Mouse (Mus musculus) hindbrain, embryonic 11.5 days (tissue): ENCODE measurements around the gene Lgi1. TPM values are rescaled to one million over a fixed set of nuclear protein-coding genes. Genes with fewer than 3 reads are reported as not detected.

Experiments
- ATAC-seq: fragments of 200-750 bp; cut with Nextera tagmentation; 2 replicates; pipeline ENCODE4 v1.8.0; 2017; ENCODE audit warnings: mild to moderate bottlenecking, moderate TSS enrichment, moderate library complexity; ENCODE audit not compliant: low FRiP score
- DNase-seq: peaks from one replicate; pipeline ENCODE4 v3.0.0-alpha.2; 2015; ENCODE audit warnings: low spot score
- H3K27ac ChIP-seq: fragments of 300-500 bp; sonication (generic); 2 replicates; pipeline ENCODE4 v1.5.1; 2014; ENCODE audit warnings: mild to moderate bottlenecking, low read depth, low read length
- H3K27me3 ChIP-seq: fragments of 300-500 bp; sonication (generic); 2 replicates; pipeline ENCODE4 v1.6.1; 2014; ENCODE audit warnings: mild to moderate bottlenecking, low read length, moderate library complexity, mixed read lengths; ENCODE audit not compliant: control insufficient read depth, insufficient read depth
- H3K36me3 ChIP-seq: fragments of 300-500 bp; sonication (generic); 2 replicates; pipeline ENCODE4 v1.6.1; 2014; ENCODE audit warnings: mild to moderate bottlenecking, low read length, moderate library complexity, mixed read lengths; ENCODE audit not compliant: control insufficient read depth, insufficient read depth
- H3K4me1 ChIP-seq: fragments of 300-500 bp; sonication (generic); replicated peaks from 2 replicates; pipeline ENCODE4 v1.6.1; 2014; ENCODE audit warnings: low read length, mixed read lengths; ENCODE audit not compliant: control insufficient read depth, insufficient read depth
- H3K4me2 ChIP-seq: fragments of 300-500 bp; sonication (generic); replicated peaks from 2 replicates; pipeline ENCODE4 v1.6.1; 2014; ENCODE audit warnings: mild to moderate bottlenecking, low read depth, low read length
- H3K4me3 ChIP-seq: fragments of 300-500 bp; sonication (generic); 2 replicates; pipeline ENCODE4 v1.5.1; 2014; ENCODE audit warnings: low read depth, low read length
- H3K9ac ChIP-seq: fragments of 300-500 bp; sonication (generic); 2 replicates; pipeline ENCODE4 v1.6.1; 2014; ENCODE audit warnings: low read depth, low read length
- H3K9me3 ChIP-seq: fragments of 300-500 bp; sonication (generic); 2 replicates; pipeline ENCODE4 v1.6.1; 2016; ENCODE audit warnings: low read length; ENCODE audit not compliant: control insufficient read depth
- WGBS: fragments of 180-500 bp; shearing (Covaris S2); extraction: QIAGEN DNeasy Blood & Tissue Kit; methylation state at CpG from one replicate; pipeline ENCODE4 v1.1.7; 2014; 5-methylcytosine and 5-hydroxymethylcytosine counted together
- polyA plus RNA-seq: library from polyadenylated mRNA; unstranded; fragments of >200 nt; fragmentation: Nextera tagmentation; extraction: Ambion mirVana; gene quantifications from 2 replicates; pipeline ENCODE4 v1.2.1, GENCODE M21; 2014

Lgi1 gene
- polyA plus RNA-seq, 1 experiment from 2014 or later, result 2.1 TPM

GRCm38 (mm10) chr19:38315099-38315498 lies 50.8 kb downstream of the Lgi1 start:
- H3K27me3 ChIP-seq, result no peaks in the 10 kb centered on the region
- H3K4me2 ChIP-seq, result no peak overlapping the region
- no peak overlapping the region for H3K4me3 ChIP-seq
- H3K36me3 ChIP-seq, result no peaks in the 10 kb centered on the region
- no peak overlapping the region for H3K27ac ChIP-seq
- H3K4me1 ChIP-seq, result no peaks in the 10 kb centered on the region
- ATAC-seq (no peak), DNase-seq (no peak)
- 91% methylated on average over 7 of the region's 7 CpGs for WGBS
- no peak overlapping the region for H3K9ac ChIP-seq
- H3K9me3 ChIP-seq, result no peaks in the 10 kb centered on the region

GRCm38 (mm10) chr19:38316602-38317313 lies 52.4 kb downstream of the Lgi1 start:
- H3K9ac ChIP-seq, result no peak overlapping the region
- no peaks in the 10 kb centered on the region for H3K9me3 ChIP-seq
- no peaks in the 10 kb centered on the region for H3K27me3 ChIP-seq
- no peak for ATAC-seq
- no peak overlapping the region for H3K4me2 ChIP-seq
- no peak for DNase-seq
- 89% methylated on average over 6 of the region's 6 CpGs for WGBS
- H3K27ac ChIP-seq, result no peak overlapping the region
- H3K36me3 ChIP-seq, result no peaks in the 10 kb centered on the region
- no peaks in the 10 kb centered on the region for H3K4me1 ChIP-seq
- H3K4me3 ChIP-seq, result no peak overlapping the region

GRCm38 (mm10) chr19:38318308-38318707 lies 54.0 kb downstream of the Lgi1 start:
- Histone ChIP-seq H3K9me3 (no peaks in the 10 kb centered on the region), H3K36me3 (no peaks in the 10 kb centered on the region), H3K4me2 (no peak overlapping the region), H3K27me3 (no peaks in the 10 kb centered on the region), H3K27ac (no peak overlapping the region), H3K4me3 (no peak overlapping the region), H3K9ac (no peak overlapping the region), H3K4me1 (no peaks in the 10 kb centered on the region)
- no peak for ATAC-seq
- DNase-seq, result no peak
- 91% methylated on average over 4 of the region's 4 CpGs for WGBS

DNA sequence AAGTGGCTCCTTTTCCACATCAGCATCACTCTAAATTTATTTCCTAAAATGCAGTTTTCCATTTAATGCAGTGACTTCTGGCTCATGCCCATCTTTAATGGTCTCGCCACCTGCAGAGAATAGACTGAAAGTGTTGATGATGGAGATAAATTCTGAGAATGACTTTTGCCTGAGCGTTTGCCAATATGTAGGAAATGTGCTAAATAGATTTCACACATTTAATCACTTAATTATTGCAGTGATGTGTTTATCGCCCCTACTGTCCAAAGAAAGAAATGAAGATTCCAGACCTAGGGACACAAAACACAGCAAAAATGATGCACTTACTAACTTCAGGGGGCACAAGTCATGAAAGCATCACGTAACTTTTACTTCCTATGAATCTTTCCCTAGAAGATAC lies 54.8 kb downstream of the Lgi1 start:
- DNase-seq, result no peak
- H3K9me3 ChIP-seq, result no peaks in the 10 kb centered on the region
- H3K27ac ChIP-seq, result no peak overlapping the region
- no peaks in the 10 kb centered on the region for H3K36me3 ChIP-seq
- H3K4me3 ChIP-seq, result no peak overlapping the region
- H3K27me3 ChIP-seq, result no peaks in the 10 kb centered on the region
- no peak overlapping the region for H3K9ac ChIP-seq
- 93% methylated on average over 4 of the region's 4 CpGs for whole genome bisulfite sequencing
- ATAC-seq, result no peak
- no peak overlapping the region for H3K4me2 ChIP-seq
- no peaks in the 10 kb centered on the region for H3K4me1 ChIP-seq

- Histone ChIP-seq H3K27ac (no peak overlapping the region), H3K36me3 (no peaks in the 10 kb centered on the region), H3K9me3 (no peaks in the 10 kb centered on the region), H3K4me2 (no peak overlapping the region), H3K9ac (no peak overlapping the region), H3K27me3 (no peaks in the 10 kb centered on the region), H3K4me1 (no peaks in the 10 kb centered on the region), H3K4me3 (no peak overlapping the region)
- no peak for DNase-seq
- ATAC-seq, result no peak
- WGBS, result 88% methylated on average over 5 of the region's 5 CpGs
These were observed 56.4 kb downstream of the Lgi1 start for GRCm38 (mm10) chr19:38320651-38321188.

DNA sequence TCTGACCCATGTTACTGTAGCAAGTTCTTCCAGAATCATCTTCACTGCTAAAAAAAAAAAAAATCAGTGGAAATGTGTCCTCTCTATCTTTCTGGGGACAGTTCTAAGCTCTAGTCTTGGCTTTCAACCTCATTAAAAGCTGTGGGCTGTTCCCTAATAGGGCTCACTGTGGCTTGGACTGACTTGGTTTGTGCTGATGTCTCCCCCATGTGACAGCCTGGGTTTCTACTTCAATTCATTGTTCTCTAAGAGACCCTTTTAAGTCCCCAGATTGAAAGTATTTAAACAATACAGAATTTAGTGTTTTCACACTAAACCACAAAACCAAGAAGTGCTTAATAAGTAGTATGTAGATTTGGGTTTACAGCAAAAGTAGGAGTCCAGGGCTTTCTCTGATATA lies 59.4 kb downstream of the Lgi1 start:
- H3K36me3 ChIP-seq, result no peaks in the 10 kb centered on the region
- H3K27ac ChIP-seq, result no peak overlapping the region
- H3K9me3 ChIP-seq, result no peaks in the 10 kb centered on the region
- H3K4me3 ChIP-seq, result no peak overlapping the region
- ATAC-seq, result no peak
- H3K4me2 ChIP-seq, result no peak overlapping the region
- H3K27me3 ChIP-seq, result no peaks in the 10 kb centered on the region
- H3K9ac ChIP-seq, result no peak overlapping the region
- DNase-seq, result no peak
- H3K4me1 ChIP-seq, result no peaks in the 10 kb centered on the region

DNA sequence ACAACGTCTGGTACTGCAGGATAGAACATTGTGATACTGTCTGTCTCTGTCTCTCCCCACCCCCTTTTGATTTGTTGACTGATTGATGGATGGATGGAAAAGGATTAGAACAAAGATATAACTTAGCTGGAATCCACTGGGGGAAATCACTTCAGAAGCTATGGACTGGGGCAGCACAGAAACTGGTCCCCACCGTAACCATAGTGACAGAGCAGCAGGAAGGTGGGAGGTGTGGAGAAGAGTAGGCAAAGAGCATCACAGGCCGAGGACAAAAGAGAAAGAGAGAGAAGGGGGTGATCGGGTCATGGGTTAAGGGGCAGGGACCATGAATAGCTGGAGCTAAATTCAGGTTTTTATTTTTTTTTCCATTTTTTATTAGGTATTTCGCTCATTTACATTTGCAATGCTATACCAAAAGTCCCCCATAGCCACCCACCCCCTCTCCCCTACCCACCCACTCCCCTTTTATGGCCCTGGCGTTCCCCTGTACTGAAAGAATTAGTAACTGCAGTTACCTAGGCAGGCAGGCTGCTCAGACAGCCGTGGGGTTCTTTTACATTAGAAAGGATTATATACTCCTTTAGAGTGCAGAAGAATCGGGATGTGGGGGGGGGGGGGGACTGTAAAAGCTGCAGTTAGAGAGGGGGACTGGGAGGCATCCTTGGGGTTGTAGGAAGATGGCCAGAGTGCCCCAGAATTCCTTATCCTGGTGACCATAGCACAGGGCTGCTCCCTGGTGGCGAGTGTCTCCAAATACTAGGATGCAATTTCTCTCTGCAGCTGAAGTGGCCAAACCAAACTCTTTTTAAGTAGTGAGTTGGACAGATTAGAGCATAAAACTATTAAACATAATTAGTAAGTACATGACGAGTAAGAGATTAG lies 60.1 kb downstream of the Lgi1 start:
- 29% methylated on average over 10 of the region's 10 CpGs for WGBS
- Histone ChIP-seq H3K9ac (no peak overlapping the region), H3K4me2 (no peak overlapping the region), H3K4me1 (no peaks in the 10 kb centered on the region), H3K4me3 (no peak overlapping the region), H3K9me3 (no peaks in the 10 kb centered on the region), H3K27ac (no peak overlapping the region), H3K36me3 (no peaks in the 10 kb centered on the region), H3K27me3 (no peaks in the 10 kb centered on the region)
- DNase-seq, result peak; percentile 37
- peak; percentile 68 for ATAC-seq

DNA sequence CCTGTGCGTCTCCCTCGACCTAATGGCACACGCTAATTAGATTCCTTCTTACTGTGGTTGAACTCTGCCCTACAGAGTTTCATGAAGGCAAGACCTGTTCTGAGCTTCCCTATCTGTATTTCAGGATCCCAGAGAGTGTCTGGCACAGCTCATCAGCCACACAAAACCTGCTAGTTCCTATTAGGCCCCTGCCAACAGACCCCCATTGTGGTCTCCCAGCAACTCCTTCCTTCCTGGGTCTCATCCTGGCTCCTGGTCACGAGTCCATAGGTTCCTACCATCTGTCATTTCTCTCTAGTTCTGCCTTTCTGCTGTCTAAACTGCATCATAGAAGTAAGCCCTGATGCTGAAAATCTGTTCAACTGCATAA lies 60.7 kb downstream of the Lgi1 start:
- Histone ChIP-seq H3K36me3 (no peaks in the 10 kb centered on the region), H3K9me3 (no peaks in the 10 kb centered on the region), H3K4me1 (no peaks in the 10 kb centered on the region), H3K27me3 (no peaks in the 10 kb centered on the region), H3K9ac (no peak overlapping the region), H3K27ac (no peak overlapping the region), H3K4me2 (no peak overlapping the region), H3K4me3 (no peak overlapping the region)
- ATAC-seq (peak; percentile 25; the same call in 1 of the 2 replicates), DNase-seq (no peak)
- WGBS, result 65% methylated on average over 4 of the region's 4 CpGs
